Mouse (Mus musculus): ENCODE measurements at regions not wholly inside any gene's neighbourhood (a gene's known extent, or its start where the extent isn't known, plus 50 kb on each side); places are given as distances from the start of the nearest gene placed in this dataset.

- no peak for ATAC-seq
Measured at GRCm38 (mm10) chr9:41556888-41557287, 395.4 kb upstream of the Ubash3b start.

GRCm38 (mm10) chr9:41545776-41546175, 384.3 kb upstream of the Ubash3b start:
- ATAC-seq = no peak

GRCm38 (mm10) chr9:41542511-41542910, 381.0 kb upstream of the Ubash3b start:
- no peak for ATAC-seq

GRCm38 (mm10) chr9:41541327-41541726, 379.8 kb upstream of the Ubash3b start:
- no peak for ATAC-seq

GRCm38 (mm10) chr9:41532786-41533185, 371.3 kb upstream of the Ubash3b start:
- ATAC-seq = no peak

- no peak for ATAC-seq
Measured at GRCm38 (mm10) chr9:41532290-41532689, 370.8 kb upstream of the Ubash3b start.

- ATAC-seq = no peak
Measured at GRCm38 (mm10) chr9:41531596-41531995, 370.1 kb upstream of the Ubash3b start.

- no peak for ATAC-seq
Measured at GRCm38 (mm10) chr9:41526126-41526525, 364.6 kb upstream of the Ubash3b start.

- ATAC-seq = no peak
Measured at GRCm38 (mm10) chr9:41525534-41525933, 364.0 kb upstream of the Ubash3b start.

- ATAC-seq = no peak
Measured at GRCm38 (mm10) chr9:41524591-41524990, 363.1 kb upstream of the Ubash3b start.

- no peak for ATAC-seq
Measured at GRCm38 (mm10) chr9:41523969-41524368, 362.5 kb upstream of the Ubash3b start.

- no peak for ATAC-seq
Measured at GRCm38 (mm10) chr9:41522302-41522701, 360.8 kb upstream of the Ubash3b start.

- ATAC-seq = no peak
Measured at GRCm38 (mm10) chr9:41517787-41518186, 356.3 kb upstream of the Ubash3b start.

GRCm38 (mm10) chr9:41517053-41517696, 355.7 kb upstream of the Ubash3b start:
- no peak for ATAC-seq

- no peak for ATAC-seq
Measured at GRCm38 (mm10) chr9:41515192-41515591, 353.7 kb upstream of the Ubash3b start.

GRCm38 (mm10) chr9:41513701-41514100, 352.2 kb upstream of the Ubash3b start:
- no peak for ATAC-seq

- ATAC-seq = no peak
Measured at GRCm38 (mm10) chr9:41509597-41509996, 348.1 kb upstream of the Ubash3b start.

- no peak for ATAC-seq
Measured at GRCm38 (mm10) chr9:41508746-41509145, 347.2 kb upstream of the Ubash3b start.

GRCm38 (mm10) chr9:41498326-41498725, 336.8 kb upstream of the Ubash3b start:
- no peak for ATAC-seq

- no peak for ATAC-seq
Measured at GRCm38 (mm10) chr9:41490112-41490511, 328.6 kb upstream of the Ubash3b start.

- ATAC-seq = no peak
Measured at GRCm38 (mm10) chr9:41488046-41488445, 326.5 kb upstream of the Ubash3b start.

GRCm38 (mm10) chr9:41483218-41483617, 321.7 kb upstream of the Ubash3b start:
- no peak for ATAC-seq

GRCm38 (mm10) chr9:41481611-41482266, 320.2 kb upstream of the Ubash3b start:
- no peak for ATAC-seq
